Mouse (Mus musculus): Measurements from ENCODE around the gene Mapt.

Mapt gene

GRCm38 (mm10) chr11:104367486-104368190 lies 136.4 kb downstream of the Mapt start:
- no peak for DNase-seq (ENCODE audit: low read depth in 2 of 2, low spot score in 2 of 2)

DNA sequence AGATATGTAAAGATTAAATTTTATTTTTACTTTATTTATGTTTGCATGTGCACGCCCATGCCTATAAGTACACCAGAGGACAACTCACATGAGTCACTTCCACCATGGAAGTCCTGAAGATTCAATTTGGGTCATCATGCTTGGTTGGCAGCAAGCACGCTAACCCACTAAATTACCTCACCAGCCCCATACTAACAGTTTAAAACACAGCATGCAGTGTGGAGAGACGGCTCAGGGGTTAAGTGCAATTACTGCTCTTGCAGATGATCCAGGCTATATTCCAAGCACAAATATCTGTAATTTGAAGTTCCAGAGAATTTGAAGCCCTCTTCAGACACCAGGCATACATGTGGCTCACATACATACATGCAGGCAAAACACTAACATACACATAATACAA lies 145.1 kb downstream of the Mapt start:
- no peak for DNase-seq (ENCODE audit: low read depth in 2 of 2, low spot score in 2 of 2)

- DNase-seq (ENCODE audit: low read depth in 2 of 2, low spot score in 2 of 2): peak in 1 of 2 experiments; percentile 17
Observed at GRCm38 (mm10) chr11:104379635-104380034, 148.4 kb downstream of the Mapt start.
